Mouse (Mus musculus): ENCODE data around the gene Gm49333. TPM values are rescaled to one million over a fixed set of nuclear protein-coding genes. Genes with fewer than 3 reads are reported as not detected.
"Not testable (repeated sequence)": the region's sequence is repeated elsewhere in the genome, so short reads cannot be mapped to it uniquely, and the experiment has no call there.

The Gm49333 gene
- total RNA-seq, 2 experiments from 2014 or later = not detected

GRCm38 (mm10) chr16:20621991-20622685 is 10.7 kb downstream of the Gm49333 start:
- DNase-seq (ENCODE audit: low spot score in 2 of 2) = peak; percentile 57 to 69

- no peak for DNase-seq (ENCODE audit: low spot score in 2 of 2)
These were observed 11.8 kb downstream of the Gm49333 start for GRCm38 (mm10) chr16:20623211-20623610.

- peak; percentile 32 to 73 for DNase-seq (ENCODE audit: low spot score in 2 of 2)
These were observed 17.5 kb downstream of the Gm49333 start for GRCm38 (mm10) chr16:20628871-20629391.

GRCm38 (mm10) chr16:20629731-20630634 is 18.6 kb downstream of the Gm49333 start, which contains the start of gene Ece2:
Gene Ece2 (plus strand): TSS chr16:20629828.
- DNase-seq (ENCODE audit: low spot score in 2 of 2) = no peak

- DNase-seq (ENCODE audit: low spot score in 2 of 2) = no peak
These were observed 26.0 kb downstream of the Gm49333 start for GRCm38 (mm10) chr16:20637410-20637809.

- peak; percentile 59 to 75 for DNase-seq (ENCODE audit: low spot score in 2 of 2)
These were observed 27.0 kb downstream of the Gm49333 start for GRCm38 (mm10) chr16:20638367-20638766.

GRCm38 (mm10) chr16:20642161-20642560 is 30.8 kb downstream of the Gm49333 start:
- peak; percentile 52 to 85 for DNase-seq (ENCODE audit: low spot score in 2 of 2)

- no peak for DNase-seq (ENCODE audit: low spot score in 2 of 2)
These were observed 32.5 kb downstream of the Gm49333 start for GRCm38 (mm10) chr16:20643911-20644310.

GRCm38 (mm10) chr16:20651076-20651946 is 39.9 kb downstream of the Gm49333 start, which contains the start of gene Psmd2:
Gene Psmd2 (plus strand): TSS chr16:20651652.
- peak; percentile 95 to 98 for DNase-seq (ENCODE audit: low spot score in 2 of 2)

GRCm38 (mm10) chr16:20651947-20652310 is 40.5 kb downstream of the Gm49333 start:
- DNase-seq (ENCODE audit: low spot score in 2 of 2) = no peak

- DNase-seq (ENCODE audit: low spot score in 2 of 2) = no peak
These were observed 41.9 kb downstream of the Gm49333 start for GRCm38 (mm10) chr16:20653315-20653714.

GRCm38 (mm10) chr16:20657661-20658060 is 46.3 kb downstream of the Gm49333 start:
- DNase-seq (ENCODE audit: low spot score in 2 of 2) = no peak

GRCm38 (mm10) chr16:20668013-20668412 is 56.6 kb downstream of the Gm49333 start, which contains the start of gene Eif4g1:
Gene Eif4g1 (plus strand): TSS chr16:20668313.
- not testable (repeated sequence) for DNase-seq (ENCODE audit: low spot score in 2 of 2)

- no peak for DNase-seq (ENCODE audit: low spot score in 2 of 2)
These were observed 58.9 kb downstream of the Gm49333 start for GRCm38 (mm10) chr16:20670291-20670690.

GRCm38 (mm10) chr16:20671886-20672285 is 60.5 kb downstream of the Gm49333 start:
- no peak for DNase-seq (ENCODE audit: low spot score in 2 of 2)

GRCm38 (mm10) chr16:20672500-20672902 is 61.1 kb downstream of the Gm49333 start:
- peak; percentile 94 to 96 for DNase-seq (ENCODE audit: low spot score in 2 of 2)

- DNase-seq (ENCODE audit: low spot score in 2 of 2) = peak in 1 of 2 experiments; percentile 40
These were observed 61.7 kb downstream of the Gm49333 start for GRCm38 (mm10) chr16:20672965-20673705.

GRCm38 (mm10) chr16:20673706-20674303 is 62.4 kb downstream of the Gm49333 start:
- no peak for DNase-seq (ENCODE audit: low spot score in 2 of 2)

- no peak for DNase-seq (ENCODE audit: low spot score in 2 of 2)
These were observed 63.8 kb downstream of the Gm49333 start for GRCm38 (mm10) chr16:20675213-20675612.

- no peak for DNase-seq (ENCODE audit: low spot score in 2 of 2)
These were observed 65.3 kb downstream of the Gm49333 start for GRCm38 (mm10) chr16:20676702-20677101.
